Mouse (Mus musculus) urinary bladder, postnatal 25 days (tissue): Measurements from ENCODE around the gene Kcng4.

Experiments used
- DNase-seq: peaks from one replicate; pipeline ENCODE4 v3.0.0; 2022; ENCODE audit warnings: low spot score

The Kcng4 gene

DNA sequence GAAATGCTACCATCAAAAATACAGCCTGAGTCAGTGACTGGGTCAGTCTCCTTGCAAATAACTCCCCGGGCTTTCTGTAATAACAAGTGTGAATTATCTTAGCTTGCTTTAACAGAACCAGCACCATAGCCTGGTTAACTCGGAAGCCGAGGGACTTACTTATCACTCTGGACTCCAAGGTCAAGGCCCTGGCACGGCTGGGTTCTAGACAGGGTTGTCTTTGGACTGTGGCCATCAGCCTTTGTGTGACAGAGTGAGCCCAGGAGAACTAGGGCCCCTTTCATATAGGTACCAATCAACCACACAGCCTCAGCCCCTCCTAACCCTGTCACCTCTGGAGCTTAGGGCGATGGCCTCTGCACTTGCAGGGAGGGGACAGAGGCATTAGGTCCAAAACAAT is 5.6 kb upstream of the Kcng4 start:
- no peak for DNase-seq

DNA sequence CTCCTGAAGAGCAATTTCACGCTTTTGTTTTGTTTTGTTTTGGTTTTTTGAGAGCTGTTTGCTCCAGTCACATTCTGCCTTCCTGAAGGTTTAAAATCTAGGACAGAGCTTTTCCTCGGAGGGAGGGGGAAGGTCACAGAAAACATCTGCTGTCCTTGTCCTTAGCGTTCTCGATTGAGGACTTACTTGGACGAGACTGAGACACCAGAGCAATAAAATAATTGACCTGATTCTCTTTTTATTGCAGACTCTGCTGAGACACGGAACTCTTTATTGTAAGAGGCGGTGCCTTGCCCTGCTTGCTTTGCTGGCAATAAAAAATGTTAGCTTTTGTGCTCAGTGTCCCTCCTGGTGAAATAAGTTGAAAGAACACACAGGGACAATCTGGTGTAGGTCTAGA is 4.3 kb upstream of the Kcng4 start:
- DNase-seq, result no peak

DNA sequence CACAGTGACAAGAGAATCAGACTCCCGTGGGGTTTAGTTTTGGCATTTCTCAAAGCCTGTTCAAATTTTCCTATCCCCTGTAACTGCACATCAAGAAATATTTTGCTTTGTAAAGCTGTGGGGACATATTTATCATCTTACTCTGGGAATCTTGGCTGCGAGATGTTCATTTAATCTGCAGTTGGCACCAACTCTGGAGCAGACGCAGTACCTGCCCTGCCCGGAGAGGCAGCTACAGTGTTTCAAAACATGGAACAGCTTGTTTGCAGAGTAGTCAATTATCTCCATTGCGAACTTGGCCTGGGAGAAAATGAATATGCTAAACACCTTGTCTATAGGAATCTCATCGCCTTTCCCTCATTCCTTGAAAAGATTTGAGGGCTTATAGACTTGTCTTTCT is 2.8 kb upstream of the Kcng4 start:
- no peak for DNase-seq

DNA sequence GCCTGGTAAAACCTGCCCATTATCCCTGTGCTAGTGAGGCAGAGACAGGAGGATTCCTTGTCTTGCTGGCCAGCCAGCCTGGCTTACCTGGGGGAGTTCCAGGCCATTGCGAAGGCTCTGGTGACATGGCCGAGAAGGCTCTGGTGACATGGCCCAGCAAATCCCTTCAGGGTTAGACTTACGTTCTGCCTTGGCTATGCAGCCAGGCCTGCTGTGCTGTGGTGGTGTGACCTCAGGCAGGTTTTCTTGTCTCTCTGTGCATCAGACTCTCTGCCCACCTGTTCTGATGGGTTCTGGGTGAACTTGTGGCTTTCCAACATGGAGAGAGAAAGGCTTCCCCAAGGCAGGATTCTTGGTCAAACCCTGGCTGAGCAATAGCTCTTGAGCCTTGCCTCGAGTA is 1.9 kb upstream of the Kcng4 start:
- DNase-seq, result no peak

DNA sequence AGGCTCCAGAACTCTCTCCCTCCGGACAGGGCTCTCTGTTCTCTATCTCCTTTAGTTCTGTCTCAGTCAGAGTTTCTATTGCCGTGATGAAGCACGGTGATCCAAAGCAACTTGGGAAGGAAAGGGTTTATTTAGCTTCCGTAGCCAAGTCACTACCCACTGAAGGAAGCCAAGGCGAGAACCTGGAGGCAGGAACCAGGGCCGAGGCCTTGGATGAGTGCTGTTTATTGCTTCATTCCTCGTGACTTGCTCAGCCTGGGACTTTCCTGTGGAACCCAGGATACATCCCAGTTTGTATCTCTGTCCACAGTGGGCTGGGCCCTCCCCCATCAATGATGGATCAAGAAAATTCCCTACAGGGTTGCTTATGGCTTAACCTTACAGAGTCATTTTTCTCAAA is 1.3 kb upstream of the Kcng4 start:
- no peak for DNase-seq

DNA sequence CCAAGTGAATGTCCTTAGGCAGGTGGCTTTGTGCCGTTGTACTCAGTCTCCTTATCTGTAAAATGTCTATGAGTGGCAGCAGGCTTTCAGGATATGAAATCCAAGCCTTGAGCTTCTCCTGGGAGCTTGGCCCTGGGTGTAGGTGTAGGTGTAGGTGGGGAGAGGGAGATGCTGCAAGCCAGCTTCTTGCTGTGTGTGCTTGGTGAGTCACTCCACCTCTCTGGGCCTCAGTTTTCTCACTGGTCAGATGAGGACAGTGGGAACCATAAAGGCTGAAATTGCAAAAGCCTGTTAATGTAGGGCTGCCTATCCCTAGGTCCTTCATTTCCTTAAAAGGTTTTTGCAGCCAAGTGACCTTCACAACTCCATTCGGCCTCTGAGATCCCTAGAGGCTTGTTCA is 478 bp upstream of the Kcng4 start:
- no peak for DNase-seq

DNA sequence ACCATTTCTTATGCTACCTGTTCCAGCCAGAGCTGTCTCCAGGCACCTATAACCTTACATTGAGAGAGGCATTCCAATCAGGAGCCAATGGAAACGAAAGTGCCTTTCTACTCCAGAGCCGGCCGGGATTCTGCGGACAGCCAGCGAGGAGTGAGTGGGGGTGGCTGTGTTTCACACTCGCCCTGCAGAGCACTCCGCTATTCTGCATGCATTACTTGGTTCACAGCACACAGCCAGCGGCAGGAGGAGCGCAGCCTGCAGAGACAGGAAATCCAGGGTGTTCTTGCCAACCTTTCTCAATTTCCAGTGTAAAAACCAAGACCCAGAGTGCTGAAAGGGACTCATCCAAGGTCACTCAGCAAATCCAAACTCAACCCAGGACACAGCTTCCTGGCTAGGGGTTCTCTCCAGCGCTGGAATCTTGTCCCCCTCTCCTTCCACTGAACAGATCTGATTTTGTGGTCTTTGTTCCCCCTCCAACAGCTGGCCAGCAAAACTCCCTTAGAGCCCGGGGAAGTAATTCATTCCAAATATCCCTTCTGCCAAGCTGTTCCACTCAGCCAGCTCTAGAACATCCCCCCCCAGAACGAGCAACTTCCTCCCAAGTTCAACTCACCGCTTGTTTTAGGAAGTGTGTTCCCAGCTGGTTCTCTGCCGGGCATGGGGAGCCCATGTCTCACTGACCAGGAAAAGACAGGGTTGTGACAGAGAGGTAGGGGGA is 704 bp downstream of the Kcng4 start:
- DNase-seq, result no peak

DNA sequence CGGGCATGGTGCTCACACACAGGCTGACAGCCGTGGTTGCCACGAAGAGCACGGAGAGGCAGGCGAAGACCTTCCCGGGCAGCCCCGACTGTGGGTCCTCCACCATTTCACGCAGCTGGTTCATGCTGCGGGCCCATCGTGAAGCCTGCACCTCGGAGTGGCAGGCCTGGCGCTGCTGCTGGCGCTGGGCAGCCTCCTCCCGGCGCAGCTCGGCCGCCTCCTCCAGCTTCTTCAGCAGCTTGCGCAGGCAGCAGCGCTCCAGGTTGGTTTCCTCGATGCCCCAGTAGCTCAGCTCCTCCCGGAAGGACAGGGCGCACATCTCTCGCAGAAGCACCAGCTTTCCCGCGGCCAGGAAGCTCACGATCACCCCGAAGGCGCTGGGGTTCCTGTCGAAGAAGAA is 2.6 kb downstream of the Kcng4 start:
- no peak for DNase-seq

DNA sequence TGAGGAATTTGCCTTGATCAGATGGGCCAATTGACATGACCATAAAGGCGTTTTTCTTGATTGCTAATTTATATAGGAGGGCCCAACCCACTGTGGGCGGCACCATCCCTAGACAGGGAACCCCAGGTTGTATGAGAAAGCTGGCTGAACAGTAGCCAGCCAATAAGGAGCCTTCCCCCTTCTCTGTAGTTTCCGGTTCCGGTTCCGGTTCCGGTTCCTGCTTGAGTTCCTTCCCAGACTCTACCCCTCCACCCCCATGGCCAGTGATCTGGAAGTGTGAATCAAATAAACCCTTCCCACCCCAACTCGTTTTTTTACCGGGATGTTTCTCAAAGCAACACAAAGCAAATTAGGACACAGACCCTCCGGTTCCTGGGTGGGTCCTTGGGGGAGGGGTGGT is 3.2 kb downstream of the Kcng4 start:
- DNase-seq, result no peak

DNA sequence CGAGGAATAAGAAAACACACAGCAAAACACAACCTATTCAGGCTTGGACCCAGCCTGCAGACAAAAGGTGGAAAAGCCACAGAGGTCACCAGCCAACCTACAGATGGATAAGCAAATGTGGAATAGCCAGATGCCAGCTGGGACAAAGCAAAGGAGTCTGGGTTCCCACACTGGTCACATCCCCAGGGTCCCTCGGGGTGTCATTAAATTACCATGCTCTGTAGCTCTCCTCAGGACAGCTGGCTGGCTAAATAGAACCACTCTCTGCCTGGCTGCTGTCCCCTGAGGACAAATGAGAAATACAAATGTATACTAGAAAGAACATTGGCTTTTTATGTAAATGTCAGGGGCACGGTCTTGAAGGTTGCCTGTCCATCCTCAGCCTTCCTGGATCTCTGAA is 4.6 kb downstream of the Kcng4 start:
- no peak for DNase-seq

DNA sequence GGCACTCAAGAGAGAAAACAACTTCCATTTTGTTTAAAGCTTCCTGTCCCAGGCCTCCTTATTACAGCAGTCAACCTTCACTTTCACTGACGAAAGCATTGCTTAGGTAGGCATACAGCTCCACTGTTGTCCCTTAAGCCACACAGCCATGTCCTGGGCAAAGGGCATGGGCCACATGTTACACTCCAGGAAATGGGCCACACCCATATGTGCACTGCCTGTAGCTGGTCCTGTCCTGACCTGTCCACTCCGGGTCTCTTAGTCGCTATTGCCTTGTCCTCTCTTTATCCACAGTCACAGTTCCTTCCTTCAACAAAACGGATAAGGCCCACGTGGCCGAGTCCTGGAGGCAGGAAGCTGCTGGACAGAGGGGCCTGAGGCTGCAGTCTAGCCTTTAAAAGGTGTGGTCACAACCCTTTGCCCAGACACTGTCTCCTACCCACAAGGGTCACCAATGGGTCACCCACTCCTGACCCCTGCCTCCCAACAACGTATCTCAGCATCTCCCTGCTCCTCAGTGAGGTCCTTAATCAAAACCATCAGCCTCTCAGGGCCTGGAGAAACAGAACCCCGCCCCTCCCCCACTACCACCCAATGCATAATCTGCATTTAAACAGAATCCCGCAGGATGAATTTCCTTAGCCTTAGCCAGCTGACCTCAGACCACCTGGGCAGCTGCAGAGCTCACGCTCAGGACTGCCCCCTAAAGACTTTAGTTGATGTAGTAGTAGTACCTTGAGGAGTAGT is 7.7 kb downstream of the Kcng4 start:
- no peak for DNase-seq

DNA sequence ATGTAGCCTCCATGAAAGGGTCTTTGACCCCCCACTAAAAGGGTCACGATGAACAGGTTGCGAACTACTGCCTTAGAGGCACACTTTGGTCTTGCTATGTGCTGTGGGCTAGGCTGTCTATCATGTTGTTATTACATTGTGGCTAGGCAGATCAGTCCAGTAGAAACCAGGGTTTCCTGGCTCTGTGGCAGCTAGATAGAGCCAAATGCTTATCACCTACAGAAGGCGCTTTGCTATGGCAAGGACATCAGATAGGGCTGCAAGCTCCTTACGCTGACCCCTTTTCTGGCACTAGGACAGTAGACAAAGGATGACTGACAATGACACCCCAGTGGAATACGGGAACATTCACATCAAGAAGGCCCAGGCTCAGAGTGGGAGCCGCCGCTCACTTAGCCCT is 8.3 kb downstream of the Kcng4 start:
- no peak for DNase-seq

DNA sequence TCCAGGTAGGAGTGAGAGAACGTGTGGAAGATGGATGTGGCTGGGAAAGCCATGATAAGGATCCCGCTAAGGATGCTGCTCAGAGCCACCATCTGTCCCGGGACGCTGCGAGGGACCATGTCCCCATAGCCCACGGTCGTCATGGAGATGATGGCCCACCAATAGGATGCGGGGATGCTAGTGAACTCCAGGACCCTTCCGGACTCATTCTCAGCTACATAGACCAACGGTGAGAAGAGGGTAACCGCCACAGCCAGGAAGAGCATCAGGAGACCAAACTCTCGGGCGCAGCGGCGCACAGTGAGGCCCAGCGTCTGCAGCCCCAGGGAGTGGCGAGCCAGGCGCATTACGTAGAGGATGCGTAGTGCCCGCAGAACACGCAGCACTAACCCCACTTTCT is 9.7 kb downstream of the Kcng4 start:
- DNase-seq, result no peak

DNA sequence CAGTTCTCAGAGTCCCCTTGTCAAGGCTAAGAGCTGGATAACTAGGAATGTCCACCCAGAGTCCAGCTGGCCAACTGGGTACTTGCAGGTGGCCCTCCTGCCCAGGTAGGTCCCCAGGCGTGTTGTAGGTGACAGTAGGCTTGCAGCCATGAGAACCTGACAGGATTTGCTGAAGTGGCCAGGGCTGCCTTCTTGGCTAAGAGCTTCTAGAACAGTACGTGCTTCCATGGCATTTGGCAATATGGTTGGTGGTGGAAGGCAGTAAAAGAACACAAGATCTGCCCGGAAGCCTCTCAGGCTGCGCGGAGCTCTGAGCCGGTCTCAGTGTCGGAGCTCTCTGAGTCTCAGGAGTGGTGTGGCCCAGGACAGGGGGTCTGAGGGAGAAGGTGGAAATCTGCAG is 10.6 kb downstream of the Kcng4 start:
- DNase-seq, result no peak

DNA sequence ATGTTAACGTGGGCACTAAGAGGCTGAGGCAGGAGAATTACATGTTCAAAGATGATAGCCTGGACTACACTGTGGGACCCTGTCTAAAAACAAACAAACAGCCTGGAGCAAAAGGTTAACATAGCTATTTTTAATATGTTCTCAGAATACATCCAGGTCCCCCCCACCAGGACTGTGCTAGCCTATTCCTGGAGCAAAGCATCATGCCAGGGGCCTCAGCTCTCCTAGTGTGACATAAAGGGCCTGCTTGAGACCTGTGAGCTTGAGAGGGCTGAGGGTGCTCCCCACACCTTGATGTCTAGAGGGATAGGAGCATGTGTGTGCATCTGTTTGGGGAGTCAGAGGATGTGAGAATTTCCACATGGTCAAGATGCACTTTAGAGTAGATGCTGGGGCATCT is 11.7 kb downstream of the Kcng4 start:
- no peak for DNase-seq

DNA sequence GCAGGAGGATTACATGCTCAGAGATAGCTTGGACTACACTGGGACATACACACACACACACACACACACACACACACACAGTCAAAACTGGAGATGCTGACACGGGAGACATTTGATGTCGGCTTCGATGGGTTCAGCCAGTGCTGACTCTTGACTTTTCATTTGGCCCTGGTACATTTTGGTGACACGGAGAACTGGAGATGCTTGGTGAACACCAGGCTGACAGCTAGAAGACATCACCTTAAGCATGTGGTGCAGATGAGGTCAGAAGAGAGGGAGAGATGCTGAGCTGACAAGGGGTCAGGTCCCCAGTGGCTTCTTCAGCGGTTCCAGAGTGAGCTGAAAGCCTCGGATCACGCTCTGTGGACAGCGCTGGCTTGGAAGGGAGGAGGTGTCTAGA is 12.4 kb downstream of the Kcng4 start:
- no peak for DNase-seq

DNA sequence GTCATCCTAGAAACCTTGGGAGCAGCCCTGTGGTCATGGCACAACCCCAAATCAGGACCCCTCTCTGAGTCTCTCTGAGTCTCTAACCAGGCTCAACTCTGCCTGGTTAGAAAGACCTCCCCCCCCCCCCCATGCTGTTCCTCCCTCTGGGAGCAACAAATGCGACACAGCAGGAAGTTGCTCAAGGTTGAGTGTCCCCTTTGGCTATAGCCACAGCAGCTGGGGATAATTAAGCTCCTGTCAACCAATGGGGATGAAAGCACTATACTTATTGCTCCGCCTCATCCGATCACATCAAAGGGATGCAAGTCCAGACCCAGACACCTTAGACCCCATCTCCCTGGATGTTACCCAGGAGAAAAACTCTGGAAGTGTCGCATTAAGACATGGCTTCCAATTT is 12.9 kb downstream of the Kcng4 start:
- no peak for DNase-seq

DNA sequence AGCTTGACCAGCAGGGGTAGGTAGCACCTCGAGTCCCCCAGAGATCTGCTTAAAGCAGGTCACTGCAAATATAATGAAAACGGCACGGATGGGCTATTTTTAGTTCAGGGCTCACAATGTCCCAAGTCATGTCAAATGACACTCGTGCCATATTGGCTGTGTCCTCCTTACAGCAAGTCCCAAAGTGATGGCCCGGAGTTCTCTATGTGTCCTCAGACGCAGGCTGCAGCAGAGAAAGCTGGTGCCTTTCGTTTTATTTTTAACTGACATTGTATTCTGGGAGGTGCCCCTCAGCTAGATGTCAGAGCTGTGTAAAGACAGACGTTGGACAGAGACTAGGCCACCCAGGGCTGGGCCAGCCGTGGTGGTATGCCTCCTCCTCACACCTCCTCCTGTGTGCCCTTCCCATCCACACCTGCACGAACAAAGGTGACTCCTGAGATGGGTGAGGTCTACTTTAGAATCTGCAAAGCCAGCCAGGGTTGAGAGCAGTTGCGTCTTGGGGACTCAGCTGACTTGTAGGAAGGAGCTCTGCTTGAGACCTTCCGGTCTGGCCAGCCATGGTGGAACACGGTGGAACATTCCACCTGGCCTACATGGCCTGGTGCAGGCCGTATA is 14.5 kb downstream of the Kcng4 start:
- no peak for DNase-seq

DNA sequence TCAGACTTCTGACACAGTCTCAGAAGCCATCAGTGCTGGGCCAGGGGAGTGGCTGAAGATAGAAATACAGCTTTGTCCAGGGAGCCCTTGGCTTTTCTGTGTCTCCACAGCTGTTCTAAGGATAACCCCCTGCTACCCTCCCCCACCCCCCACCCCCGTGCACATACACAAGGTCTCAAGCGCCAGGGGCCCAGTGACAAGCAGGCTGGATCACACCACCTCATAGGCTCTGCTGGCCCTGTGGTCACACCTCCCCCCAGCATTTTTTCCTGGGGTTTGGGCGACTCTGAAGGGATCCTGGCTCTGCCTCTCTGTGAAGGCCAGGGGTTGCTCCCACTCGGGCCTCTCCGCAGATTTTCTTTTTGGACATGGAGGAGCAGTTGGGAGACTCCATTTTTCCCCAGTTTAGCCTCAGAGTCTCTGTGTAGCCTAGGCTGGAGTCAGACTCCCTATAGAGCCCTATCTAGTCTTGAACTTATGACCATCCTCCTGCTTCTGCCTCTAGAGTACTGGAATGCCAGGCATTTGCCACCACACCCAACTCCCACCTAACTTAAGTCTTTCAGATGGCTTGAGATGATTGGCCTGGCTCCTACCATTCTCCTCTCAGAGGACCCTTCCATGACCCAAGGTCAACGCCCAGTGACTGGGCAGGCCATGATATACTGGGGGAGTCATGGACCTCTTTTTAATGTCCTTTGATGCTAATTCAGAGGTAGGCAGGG is 15.2 kb downstream of the Kcng4 start:
- DNase-seq, result no peak

DNA sequence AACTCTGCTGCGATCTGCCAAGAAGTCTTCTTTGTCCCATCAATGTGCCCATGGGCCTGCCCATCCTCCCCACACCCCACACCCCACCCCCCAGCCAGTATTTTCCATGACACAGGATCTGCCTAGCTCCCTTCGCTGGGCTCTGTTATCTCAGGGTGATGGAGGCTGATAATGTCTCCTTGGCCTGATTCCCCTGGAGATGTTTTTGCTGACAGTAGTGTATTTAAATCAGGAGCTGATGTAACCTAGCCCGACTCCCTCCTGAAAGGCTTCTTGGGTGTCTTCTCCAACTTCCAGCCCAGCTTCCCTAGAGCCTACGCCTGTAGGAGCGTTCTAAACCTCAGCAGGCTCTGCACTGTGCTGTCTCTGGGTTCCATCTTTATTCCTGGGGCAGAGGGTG is 16.6 kb downstream of the Kcng4 start:
- DNase-seq, result no peak

DNA sequence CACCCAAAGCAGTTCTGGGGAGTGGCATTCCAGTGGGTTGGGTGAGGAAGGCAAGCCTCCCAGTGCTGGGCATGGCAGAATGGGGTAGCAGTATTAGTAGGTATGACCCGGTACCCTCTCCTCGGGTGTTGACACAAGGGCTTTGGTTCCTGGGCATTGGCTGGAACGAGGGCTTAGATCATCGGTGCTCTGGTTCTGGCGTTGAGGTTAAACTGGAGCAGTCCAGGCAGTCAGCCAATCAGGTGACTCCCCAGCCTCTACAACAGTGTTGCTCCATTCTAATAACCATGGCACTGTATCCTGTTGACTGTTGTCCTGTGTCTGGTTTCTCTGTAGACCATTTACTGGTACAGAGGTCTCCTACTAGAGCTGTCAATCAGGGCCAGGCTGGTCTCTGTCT is 17.9 kb downstream of the Kcng4 start:
- no peak for DNase-seq

DNA sequence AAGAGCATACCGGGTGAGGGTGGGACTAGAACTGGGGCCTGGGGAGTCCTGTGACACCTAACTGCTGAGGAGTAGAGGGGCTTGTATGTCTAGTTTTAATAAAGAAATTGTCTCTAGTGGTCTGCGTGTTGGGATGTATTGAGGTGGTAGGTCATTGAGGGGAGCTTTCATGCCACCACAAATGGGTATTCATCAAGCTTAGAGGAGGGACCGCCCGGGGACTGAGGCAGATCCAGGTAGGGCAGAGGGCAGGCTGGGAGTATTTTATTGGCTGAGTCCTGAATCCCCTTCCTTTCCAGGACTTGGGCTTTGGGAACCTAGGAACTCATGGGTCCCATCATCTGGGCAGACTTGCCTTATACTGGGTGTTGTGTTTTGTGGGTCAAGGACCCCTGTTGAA is 18.7 kb downstream of the Kcng4 start:
- no peak for DNase-seq

DNA sequence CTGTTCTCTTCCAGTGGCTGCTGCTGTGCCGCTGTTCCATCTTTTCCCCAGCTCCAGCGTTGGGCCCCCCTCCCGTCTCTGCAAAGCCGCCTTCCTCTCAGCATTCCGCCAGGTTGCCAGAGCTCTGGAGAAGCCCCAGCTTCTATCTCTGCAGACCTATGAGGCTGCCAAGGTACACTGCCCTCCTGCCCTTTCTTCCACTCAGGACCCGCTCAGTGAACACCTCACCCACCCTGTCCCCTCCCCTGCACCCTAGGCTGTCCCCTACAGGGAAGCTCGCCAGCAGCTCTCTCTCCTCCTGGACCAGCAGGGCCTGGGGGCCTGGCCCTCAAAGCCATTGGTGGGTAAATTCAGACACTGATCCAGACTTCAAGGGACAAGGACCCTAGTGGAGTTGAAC is 19.1 kb downstream of the Kcng4 start:
- DNase-seq, result no peak
